Mouse (Mus musculus) left cerebral cortex, adult 11 months (tissue): ENCODE data around the gene Mdk.

Experiments
- DNase-seq: peaks from one replicate; pipeline ENCODE4 v3.0.0; 2022; ENCODE audit warnings: low spot score

The Mdk gene

DNA sequence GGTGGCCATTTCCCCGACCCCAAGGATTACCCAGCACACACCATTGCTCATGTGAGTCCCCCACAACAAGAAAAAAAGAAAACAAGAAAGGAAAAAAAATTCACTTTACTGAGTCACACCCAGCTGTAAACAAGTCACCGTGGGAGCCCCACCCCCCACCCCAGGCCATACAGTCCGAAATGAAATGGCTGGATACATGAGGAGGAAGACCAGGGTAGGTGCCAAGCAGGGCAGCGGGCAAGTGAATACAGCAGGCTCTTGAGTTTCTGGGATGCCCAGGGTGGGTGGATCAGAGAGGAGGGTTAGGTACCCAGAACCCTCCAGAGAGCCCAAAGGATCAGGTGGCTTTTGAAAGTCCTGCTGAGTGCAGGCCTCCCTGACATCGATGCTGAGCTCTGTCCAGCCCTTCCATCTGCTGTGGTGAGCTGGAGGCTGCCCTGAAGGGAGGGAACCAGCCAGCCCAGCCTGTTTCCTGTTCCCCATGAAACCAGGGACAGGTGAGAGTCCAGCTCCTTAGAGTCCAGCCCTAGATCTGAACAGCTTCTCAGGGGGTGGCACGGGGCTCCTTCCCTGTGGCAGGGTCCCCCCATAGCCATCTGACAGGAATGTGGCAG lies 747 bp upstream of the Mdk start:
- no peak for DNase-seq

DNA sequence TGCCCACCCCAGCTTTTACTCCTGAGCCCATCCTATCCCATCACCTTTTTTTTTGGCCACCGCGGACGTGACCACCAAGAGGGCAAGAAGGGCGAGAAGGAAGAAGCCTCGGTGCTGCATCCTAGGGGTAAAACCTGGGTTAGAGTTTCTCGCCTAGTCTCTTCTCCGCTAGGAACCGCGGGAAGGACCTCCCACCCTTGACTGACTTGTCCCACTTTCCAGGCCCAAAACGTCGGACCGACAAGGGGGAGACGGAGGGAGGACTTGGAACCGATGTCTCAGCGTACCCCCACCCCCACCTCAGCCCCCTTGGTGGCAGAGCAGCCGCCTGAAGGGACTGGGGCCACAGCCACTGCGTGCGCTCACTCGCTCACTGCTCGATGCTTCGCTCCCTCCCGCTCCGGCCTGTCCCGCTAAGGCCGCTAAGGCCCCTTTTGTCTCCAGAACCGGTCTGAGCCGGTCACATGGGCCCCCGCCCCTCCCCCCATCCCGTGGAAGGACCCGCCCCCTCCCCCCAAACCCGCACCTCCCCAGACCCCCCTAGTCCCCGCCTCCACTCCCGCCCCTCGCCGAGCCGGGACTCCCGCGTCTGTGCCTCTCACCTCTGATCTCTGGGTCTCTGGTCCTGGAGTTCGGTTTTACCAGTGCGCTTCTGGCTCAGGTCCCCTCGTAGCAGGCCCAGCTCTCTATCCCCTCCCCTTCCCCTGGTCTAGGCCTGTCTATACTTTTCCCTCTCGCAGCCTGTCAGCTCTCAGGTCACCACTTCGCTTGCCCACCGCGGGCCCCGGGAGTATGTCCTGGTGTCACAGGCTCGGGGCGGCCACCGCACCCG lies 553 bp downstream of the Mdk start:
- DNase-seq, result no peak

- no peak for DNase-seq
Measured at GRCm38 (mm10) chr2:91930761-91931291, 1.3 kb downstream of the Mdk start.

GRCm38 (mm10) chr2:91929936-91930335 lies 2.2 kb downstream of the Mdk start:
- no peak for DNase-seq

GRCm38 (mm10) chr2:91929455-91929854 lies 2.6 kb downstream of the Mdk start:
- no peak for DNase-seq

DNA sequence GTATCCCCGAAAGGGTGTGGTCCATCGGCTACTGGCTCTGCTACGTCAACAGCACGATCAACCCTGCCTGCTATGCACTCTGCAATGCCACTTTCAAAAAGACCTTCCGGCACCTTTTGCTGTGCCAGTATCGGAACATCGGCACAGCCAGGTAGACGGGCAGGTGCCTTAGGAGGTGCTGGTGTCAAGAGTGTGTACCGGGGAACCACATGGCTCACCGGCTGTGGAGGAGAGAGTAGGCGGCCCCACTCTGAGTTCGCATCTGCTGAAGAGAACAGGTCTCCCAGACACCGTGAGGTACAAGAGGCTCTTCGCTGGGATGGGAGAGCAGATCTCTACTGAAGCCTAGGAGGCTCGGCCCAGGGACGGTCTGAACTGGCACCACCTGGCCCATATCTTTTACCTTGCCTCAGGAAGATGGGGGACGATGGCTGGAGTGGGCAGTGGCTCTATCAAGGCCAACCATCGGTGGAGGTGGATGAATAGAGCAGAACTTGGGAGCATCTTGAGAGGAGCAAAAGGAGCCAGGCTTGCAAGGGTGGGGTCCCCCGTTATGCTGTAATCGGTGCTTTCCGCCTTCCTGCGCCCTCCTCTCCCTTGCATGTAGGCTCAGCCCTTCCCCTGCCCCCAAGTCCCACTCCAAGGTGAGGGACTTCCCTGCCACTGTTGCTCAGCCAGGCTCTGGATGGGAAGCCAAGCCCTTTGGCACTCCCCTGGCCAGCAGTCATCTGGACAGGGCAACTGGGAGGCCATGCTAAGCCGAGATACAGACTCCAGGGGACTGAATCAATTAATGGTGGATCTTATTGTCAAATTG lies 3.4 kb downstream of the Mdk start:
- DNase-seq, result no peak

- DNase-seq, result no peak
Measured at GRCm38 (mm10) chr2:91927826-91928533, 4.1 kb downstream of the Mdk start.

GRCm38 (mm10) chr2:91926949-91927348 lies 5.1 kb downstream of the Mdk start, which contains the start of gene Chrm4:
Gene Chrm4, plus strand, starts transcription at chr2:91927249.
- no peak for DNase-seq

- DNase-seq, result no peak
Measured at GRCm38 (mm10) chr2:91925442-91925841, 6.7 kb downstream of the Mdk start.

DNA sequence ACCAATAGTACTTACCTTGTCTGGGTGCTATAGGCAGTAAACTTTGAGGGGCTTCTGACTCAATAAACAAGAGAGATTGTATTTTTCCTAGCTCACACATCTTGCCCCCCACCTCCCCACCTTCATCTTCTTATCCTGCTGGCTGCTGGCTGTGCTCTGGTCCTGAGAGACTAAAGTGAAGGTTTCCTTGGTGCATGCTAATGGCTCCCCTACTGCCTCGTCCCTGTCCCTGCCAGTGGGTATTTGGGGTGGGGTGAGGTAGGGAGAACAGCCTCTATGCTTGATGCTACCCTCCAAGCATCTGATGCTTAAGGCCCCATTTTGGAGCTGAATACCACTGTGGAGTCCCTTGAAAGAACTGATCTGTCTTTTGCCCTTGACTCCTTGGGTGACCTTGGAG lies 7.4 kb downstream of the Mdk start:
- DNase-seq, result no peak

DNA sequence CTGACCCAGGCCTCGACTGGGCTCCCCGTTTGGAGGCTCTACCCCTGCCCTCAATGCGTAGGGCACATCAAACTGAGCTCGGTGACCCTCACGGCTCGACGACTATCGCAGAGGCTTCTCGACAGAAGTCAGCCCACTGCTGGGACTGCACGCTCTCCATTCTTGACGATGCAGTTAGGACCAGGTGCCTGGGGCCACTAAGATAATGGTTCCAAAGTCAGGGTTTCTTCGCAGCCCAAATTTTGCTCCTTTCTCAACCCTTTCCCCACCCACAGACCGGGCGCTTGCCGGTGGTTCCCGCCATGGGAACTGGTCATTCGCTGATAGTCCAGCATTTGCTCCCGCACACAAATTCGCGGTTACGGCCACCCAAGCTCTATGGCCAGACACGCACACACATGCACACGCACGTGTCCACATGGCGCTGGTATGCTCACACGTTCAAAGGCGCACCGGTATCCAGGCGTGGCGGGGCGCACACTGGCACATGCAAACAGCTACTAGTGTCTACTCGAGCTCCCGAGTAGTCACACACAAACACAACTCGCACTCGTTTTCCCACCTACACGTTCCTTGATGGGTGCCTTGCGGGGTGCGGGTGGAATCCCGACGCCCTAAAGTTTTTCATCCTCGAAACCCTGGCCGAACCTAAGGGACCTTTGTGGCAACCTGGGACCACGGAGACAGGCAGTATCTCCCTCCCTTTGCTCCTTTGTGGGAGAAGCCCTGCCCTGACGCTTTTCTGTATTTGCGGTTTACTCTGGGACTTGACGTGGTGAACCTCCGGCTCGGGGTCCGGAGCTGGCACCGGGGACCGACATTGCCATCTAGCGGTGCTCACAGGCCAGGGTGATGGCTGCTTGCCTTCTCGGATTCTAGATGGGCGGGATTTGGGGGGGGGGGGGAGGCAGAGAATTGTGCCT lies 8.4 kb downstream of the Mdk start:
- DNase-seq, result no peak

- DNase-seq, result no peak
Measured at GRCm38 (mm10) chr2:91922586-91923414, 9.3 kb downstream of the Mdk start.

DNA sequence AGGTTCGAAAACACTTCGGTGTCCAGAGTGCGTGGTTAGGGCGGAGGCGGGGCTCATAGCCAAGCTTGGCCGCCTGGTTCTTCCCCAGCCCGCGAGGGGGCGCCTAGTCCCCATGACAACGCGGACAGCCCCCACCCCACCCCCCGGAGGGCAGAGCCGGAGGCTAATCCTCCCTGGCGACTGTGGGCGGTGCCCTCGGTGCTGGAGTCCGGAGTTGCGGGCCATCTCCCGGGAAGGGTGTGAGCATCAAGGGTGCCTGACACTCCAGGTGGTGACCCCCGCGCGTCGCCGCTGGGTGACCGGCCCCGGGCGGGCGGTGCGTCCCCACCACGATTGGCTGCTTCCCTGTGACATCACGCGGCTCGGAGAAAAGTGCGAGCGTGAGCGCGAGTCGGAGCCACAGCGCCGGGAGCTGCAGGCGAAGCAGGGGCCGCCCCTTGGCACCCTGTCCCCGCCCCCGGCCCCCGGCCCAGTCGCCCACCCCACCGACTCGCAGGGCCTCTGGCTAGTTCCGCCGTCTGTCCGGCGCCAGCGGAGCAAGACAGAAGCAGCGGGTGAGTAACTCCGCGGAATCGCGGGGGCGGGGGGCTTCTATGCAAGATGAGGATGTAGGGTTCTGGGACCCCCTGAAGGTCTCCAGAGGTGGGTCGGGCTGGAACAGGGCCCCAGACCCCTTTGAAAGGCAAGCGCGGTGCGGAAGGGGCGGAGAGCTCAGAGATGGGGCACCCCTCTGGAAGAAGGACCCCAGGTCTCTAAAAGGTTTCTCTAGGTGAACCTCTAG lies 10.1 kb downstream of the Mdk start:
- peak; percentile 77 for DNase-seq

- no peak for DNase-seq
Measured at GRCm38 (mm10) chr2:91921181-91921789, 10.8 kb downstream of the Mdk start.

GRCm38 (mm10) chr2:91920130-91920529 lies 12.0 kb downstream of the Mdk start:
- DNase-seq, result no peak

GRCm38 (mm10) chr2:91917096-91917495 lies 15.0 kb downstream of the Mdk start:
- DNase-seq, result no peak

DNA sequence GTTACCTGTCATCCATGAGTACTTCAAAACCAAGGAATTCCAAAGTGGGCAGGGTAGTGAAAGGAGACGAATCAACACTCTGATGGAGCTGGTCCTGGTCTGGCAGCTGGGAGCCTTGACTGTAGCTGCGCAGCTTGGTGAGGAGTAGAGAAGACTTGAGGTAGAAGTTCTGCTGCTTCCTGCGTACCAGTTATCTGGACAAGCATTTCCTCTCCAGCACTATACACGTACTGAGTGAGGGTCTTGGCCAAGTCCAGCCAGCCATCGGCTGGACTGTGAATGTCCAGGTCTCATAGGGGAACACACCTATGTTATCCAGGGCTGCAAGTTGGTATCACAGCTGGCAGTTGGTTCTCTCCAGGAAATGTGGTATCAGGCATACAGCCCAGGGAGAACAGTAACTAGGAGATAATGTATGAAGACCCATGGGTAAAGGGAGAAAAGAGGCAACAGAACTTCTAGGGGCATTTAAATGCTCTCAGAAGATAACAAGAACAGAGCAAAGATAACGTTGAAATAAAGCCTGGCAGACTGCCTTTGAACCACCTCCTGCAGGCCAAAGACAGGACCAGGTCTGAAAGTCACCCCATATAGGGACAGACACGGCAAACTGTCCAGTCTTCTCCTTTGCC lies 15.6 kb downstream of the Mdk start:
- DNase-seq, result no peak
